Mouse (Mus musculus): ENCODE measurements around the gene Mllt3.

Gene Mllt3

DNA sequence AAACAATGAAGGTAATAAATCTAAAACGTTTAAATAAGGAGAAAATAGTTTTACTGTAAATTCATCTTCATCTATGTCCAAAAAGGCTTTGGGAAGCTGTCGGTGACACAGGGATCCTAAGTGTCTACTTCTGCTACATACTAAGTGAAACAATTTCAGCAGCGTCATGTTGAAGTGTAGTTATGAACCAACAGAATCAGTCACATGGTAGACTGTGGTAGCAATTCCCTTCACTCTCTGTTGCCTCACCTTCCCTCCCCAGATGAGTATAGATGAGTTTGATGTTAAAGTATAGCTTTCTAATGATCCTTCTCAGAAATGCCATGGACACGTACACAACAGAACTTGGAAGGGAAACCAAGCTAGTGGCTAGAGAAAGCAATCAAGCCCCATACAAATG lies 79.9 kb downstream of the Mllt3 start:
- no peak for DNase-seq (ENCODE audit: low spot score)

GRCm38 (mm10) chr4:87949451-87949850 lies 83.7 kb downstream of the Mllt3 start:
- no peak for DNase-seq (ENCODE audit: low spot score)

DNA sequence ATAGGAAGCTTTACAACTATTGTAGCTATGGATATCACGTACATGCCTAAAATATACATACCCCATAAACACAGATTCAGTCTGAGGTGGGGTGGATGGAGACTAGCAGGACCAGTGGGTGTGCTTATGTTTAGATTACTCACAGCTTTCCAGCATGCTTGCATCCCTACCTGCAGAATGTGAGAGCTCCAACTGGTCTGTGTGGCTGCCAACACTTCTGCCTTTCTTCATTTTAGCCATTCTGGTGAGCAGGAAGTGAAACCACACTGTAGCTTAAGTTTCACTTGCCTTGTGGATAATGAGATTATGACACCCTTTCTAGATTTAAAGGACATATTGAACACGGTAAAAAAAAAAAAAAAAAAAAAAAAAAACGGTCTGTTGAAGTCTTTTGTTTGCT lies 88.8 kb downstream of the Mllt3 start:
- DNase-seq (ENCODE audit: low spot score), result no peak

DNA sequence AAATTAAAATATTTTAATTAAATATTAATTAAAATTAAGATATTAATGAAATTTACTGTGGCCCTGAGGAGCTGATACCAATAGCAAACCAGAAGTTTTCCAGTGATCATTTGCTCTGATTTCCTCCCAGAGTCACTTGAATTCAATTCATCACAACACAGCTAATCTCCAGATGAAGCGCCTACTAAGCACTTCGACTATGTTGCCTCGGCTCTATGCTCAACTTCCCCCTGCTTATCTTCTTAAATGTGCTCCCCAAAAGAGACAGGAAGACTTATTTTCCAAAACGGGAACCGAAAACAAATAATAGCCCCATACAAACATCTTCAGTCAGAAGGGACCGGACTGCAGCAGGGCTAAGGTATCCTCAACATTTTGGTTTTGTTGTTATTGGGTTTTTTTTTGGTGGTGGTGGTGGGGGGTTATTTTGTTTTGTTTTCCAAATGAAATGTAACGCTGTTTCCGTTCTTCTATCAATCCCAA lies 90.2 kb downstream of the Mllt3 start:
- DNase-seq (ENCODE audit: low spot score), result no peak

DNA sequence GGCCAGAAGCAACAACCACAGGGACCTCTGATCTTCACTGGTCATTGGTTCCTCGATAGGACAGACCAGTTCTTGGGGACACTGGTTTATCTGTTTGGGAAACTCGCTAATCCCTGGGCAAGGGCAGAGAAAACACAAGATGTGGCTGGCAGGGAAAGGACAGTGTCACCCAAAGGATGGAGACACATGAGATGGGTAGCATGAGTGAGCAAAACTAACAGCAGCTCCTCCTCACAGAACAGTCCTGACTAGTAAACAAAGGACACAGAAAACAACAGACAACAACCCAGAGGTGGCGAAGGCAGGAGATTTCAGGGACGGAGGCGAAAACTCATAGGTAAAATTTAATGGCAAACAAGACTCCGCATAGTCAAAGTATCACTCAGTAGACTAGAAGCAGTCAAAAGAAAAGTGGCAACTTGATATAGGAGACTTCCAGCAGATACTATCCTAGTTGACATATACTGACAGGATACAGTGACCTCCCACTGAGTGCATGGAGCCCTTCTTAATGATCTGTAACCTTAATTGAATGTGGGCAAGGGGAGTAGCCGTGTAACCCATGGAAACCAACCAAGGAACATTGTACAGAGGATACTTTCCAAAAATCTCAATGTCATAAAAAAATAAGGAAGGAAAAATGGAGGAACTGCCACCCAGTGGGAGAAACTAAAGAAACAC lies 93.5 kb downstream of the Mllt3 start:
- no peak for DNase-seq (ENCODE audit: low spot score)

- no peak for DNase-seq (ENCODE audit: low spot score)
Measured at GRCm38 (mm10) chr4:87936326-87936725, 96.8 kb downstream of the Mllt3 start.

GRCm38 (mm10) chr4:87933701-87934337 lies 99.3 kb downstream of the Mllt3 start:
- peak; percentile 16 for DNase-seq (ENCODE audit: low spot score)

GRCm38 (mm10) chr4:87930356-87931245 lies 102.6 kb downstream of the Mllt3 start:
- peak; percentile 24 for DNase-seq (ENCODE audit: low spot score)

GRCm38 (mm10) chr4:87928603-87929199 lies 104.5 kb downstream of the Mllt3 start:
- DNase-seq (ENCODE audit: low spot score), result no peak

- DNase-seq (ENCODE audit: low spot score), result no peak
Measured at GRCm38 (mm10) chr4:87927354-87927753, 105.8 kb downstream of the Mllt3 start.

DNA sequence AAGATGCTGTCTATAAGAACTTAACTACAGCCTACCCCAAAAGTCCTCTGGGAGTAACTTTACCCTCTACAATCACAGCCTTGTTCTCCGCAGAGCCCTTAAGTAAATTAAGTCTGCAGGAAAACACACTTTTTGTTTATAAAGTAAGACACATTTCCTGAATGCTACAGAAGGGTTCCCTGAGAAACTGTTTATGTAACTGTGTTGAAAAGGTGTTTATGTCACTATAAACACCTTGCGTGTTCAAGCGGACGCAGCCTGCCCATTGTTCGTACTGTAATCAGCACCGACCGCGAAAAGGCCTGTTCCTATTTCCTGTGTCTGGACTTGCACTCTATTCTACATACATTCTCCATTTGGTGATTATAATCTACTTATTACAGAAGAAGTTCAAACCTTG lies 112.5 kb downstream of the Mllt3 start:
- DNase-seq (ENCODE audit: low spot score), result no peak

GRCm38 (mm10) chr4:87911172-87911994 lies 121.8 kb downstream of the Mllt3 start:
- no peak for DNase-seq (ENCODE audit: low spot score)

DNA sequence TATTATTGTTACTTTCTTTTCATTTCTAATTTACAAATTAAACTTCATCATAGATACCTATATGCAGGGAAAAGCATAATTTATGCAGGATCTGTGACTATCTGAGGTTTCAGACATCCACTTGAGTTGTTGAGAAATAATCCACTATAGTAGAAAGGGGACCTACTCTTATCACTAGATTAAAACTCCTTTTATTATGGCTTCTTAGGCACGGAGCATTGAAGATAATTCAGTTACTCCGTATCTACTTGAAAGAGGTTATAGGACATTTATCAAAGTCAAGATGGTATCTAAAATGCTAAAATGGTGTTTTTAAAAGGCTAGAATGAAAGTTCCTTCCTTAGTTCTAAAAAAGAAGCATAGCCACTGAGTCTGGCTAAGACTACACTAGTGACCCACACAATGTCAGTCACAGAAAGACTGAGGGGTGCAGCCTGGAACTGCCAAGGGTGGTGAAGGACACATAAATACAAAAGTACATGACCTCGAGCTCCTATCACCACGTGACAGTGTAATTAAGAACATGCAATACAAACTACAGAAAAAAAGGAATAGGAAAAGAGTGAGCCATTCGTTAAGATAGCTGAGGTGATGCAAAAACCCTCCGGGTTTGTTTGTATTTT lies 127.9 kb downstream of the Mllt3 start:
- DNase-seq (ENCODE audit: low spot score), result no peak

DNA sequence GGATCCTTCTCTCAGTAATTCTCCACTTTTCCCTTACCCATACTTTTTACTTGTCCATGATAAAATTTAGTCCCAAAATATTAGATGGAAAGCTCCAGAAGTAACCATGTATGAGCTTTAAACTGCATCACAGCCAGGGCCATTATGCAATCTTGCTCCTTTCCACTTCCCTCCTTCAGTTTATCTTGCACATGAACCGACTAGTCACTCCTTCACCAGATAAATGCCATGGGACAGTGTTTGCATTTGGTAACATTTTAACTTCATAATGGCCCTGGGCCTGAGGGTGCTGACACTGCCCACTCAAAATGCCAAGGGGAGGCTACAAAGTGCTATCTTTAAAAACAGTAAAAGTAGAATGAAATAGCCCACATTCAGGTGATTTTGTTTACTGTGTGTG lies 128.4 kb downstream of the Mllt3 start:
- DNase-seq (ENCODE audit: low spot score), result peak; percentile 27

DNA sequence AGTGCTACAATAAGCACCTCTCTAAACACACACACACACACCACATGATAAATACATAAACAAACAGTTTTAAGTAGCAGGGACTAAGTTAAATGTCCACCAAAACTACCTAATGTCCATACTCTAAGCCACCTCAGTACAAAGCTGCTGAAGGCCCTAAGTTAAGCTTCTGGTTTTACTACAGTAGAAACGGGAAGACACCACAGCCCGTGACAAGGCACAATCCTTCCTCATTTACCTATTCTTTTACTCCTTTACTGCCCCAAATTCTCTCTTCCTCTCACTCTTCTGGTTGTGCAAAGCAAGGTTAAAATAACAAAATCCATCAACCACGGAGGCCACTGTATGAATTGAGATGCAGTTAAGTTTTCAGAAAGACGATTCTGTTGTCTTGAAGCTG lies 130.6 kb downstream of the Mllt3 start:
- no peak for DNase-seq (ENCODE audit: low spot score)

- DNase-seq (ENCODE audit: low spot score), result peak; percentile 23
Measured at GRCm38 (mm10) chr4:87901166-87901565, 132.0 kb downstream of the Mllt3 start.

- no peak for DNase-seq (ENCODE audit: low spot score)
Measured at GRCm38 (mm10) chr4:87893498-87893897, 139.7 kb downstream of the Mllt3 start.

DNA sequence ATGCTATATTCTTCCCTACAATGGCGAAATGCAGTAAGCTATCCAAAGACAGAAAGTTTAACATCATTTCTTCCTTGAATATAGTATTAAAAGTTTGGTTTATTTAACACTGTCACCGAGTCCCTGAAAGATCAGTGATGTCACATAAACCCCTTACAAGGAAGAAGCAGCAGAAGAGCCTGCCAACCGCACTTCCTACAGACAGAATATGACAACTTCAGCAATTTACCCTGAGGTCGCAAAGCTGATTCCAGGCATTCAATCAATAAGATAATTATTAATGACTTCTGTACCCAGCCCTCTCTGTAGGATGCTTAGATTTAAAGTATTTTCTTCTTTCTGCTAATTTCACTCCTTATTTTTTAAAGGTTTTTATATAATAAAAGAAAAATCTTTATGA lies 140.2 kb downstream of the Mllt3 start:
- DNase-seq (ENCODE audit: low spot score), result no peak

DNA sequence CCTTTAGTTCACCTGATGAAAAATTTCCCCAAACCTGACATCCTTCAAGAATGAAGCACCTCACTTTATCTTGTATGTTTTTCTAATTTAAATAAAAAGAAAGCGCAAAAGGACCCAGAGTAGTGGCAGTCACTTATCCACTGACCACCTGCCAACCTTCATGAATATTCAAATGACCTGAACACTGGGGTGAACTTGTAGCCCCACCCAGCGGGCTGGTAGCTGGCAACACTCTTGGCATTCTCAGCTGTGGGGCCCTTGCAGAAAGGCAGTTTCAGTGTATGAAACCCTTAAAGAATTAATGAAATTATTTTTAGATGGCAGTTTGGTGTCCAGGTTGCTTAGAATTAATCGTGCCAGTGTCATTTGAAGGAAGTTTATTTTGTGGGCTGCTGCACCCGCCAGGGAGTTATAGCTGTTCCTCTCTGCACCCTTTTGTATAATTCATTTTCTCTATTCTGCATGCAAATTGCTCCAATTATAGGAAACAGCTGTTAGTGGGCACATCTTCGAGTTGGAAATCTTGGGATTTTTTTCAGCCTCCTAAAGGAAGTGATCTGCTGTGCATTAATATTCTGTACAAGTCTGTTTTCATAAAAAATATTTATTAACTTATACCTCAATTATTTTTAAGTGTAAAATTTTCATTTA lies 149.8 kb downstream of the Mllt3 start:
- DNase-seq (ENCODE audit: low spot score), result no peak

GRCm38 (mm10) chr4:87881995-87882394 lies 151.2 kb downstream of the Mllt3 start:
- DNase-seq (ENCODE audit: low spot score), result no peak

DNA sequence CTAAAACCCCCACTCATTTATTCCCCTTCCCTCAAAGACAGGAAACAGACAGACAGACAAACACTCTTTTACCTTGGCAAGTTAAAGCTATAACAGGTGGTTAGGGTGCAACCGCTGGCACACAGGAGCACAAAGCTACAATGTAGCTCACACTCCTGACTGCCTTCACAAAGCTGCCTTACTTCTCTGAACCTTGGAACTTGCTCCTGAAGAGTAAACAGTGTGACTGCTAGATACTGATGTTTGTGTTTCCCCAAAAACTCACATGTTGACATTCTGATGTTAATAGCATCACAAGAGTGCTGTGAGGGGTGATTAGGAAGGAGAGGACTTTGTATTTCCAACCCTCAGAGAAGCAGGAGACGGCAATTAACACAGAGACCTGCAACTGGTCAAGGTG lies 151.6 kb downstream of the Mllt3 start:
- no peak for DNase-seq (ENCODE audit: low spot score)
